Mouse (Mus musculus) embryonic facial prominence, embryonic 14.5 days (tissue): Measurements from ENCODE around the gene Gzme. TPM values are rescaled to one million over a fixed set of nuclear protein-coding genes. Genes with fewer than 3 reads are reported as not detected.
"Not testable (repeated sequence)": the region's sequence is repeated elsewhere in the genome, so short reads cannot be mapped to it uniquely, and the experiment has no call there.

Experiments
- ATAC-seq: fragments of 200-750 bp; cut with Nextera tagmentation; 2 replicates; pipeline ENCODE4 v1.8.0; 2017; ENCODE audit warnings: low read depth, moderate number of reproducible peaks, moderate TSS enrichment
- DNase-seq: peaks from one replicate; pipeline ENCODE4 v3.0.0-alpha.2; 2015; ENCODE audit warnings: low spot score
- H3K27ac ChIP-seq: fragments of 300-500 bp; sonication (generic); replicated peaks from 2 replicates; pipeline ENCODE4 v1.5.1; 2014; ENCODE audit warnings: low read depth, mild to moderate bottlenecking, low read length, moderate library complexity
- H3K27me3 ChIP-seq: fragments of 300-500 bp; sonication (generic); replicated peaks from 2 replicates; pipeline ENCODE4 v1.6.1; 2014; ENCODE audit warnings: low read length; ENCODE audit not compliant: control insufficient read depth, insufficient read depth
- H3K36me3 ChIP-seq: fragments of 300-500 bp; sonication (generic); 2 replicates; pipeline ENCODE4 v1.6.1; 2014; ENCODE audit warnings: low read length, mixed read lengths; ENCODE audit not compliant: control insufficient read depth, insufficient read depth
- H3K4me1 ChIP-seq: fragments of 300-500 bp; sonication (generic); 2 replicates; pipeline ENCODE4 v1.6.1; 2014; ENCODE audit warnings: antibody characterized with exemption, low read length; ENCODE audit not compliant: control insufficient read depth, insufficient read depth
- H3K4me2 ChIP-seq: fragments of 300-500 bp; sonication (generic); 2 replicates; pipeline ENCODE4 v1.6.1; 2014; ENCODE audit warnings: low read depth, mild to moderate bottlenecking, low read length, moderate library complexity, mixed read lengths
- H3K4me3 ChIP-seq: fragments of 300-500 bp; sonication (generic); 2 replicates; pipeline ENCODE4 v1.5.1; 2014; ENCODE audit warnings: low read depth, mild to moderate bottlenecking, low read length
- H3K9ac ChIP-seq: fragments of 300-500 bp; sonication (generic); 2 replicates; pipeline ENCODE4 v1.6.1; 2014; ENCODE audit warnings: low read depth, mild to moderate bottlenecking, low read length, moderate library complexity, mixed read lengths
- H3K9me3 ChIP-seq: fragments of 300-500 bp; sonication (generic); 2 replicates; pipeline ENCODE4 v1.6.1; 2016; ENCODE audit warnings: low read length; ENCODE audit not compliant: control insufficient read depth
- WGBS: fragments of 180-500 bp; shearing (Covaris S2); extraction: QIAGEN DNeasy Blood & Tissue Kit; methylation state at CpG from one replicate; pipeline ENCODE4 v1.1.7; 2014; 5-methylcytosine and 5-hydroxymethylcytosine counted together
- polyA plus RNA-seq: library from polyadenylated mRNA; unstranded; fragments of >200 nt; fragmentation: Nextera tagmentation; extraction: Ambion mirVana; gene quantifications from 2 replicates; pipeline ENCODE4 v1.2.1, GENCODE M21; 2014

Gene Gzme
- 0.24 and 0.45 TPM in 2 replicates for polyA plus RNA-seq

DNA sequence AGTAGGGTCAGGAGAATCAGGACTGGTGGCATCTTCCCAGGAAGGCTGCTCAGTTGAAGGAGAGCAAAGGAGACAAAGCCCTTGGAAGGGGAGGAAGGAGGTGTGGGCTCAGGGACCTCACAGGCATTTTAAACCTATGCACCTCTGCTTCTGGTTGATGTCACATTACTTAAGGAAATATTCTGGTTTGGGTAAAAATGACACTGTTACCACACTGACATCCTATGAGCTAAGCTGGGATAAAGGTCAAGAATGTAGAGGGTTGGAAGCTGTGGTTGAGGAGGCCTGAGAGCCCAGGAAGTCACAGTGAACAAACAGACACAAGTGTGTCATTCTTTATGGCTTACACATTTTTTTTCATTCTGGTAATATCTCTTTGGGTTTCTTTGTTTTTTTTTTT, at the start of gene Gzme:
Gene Gzme, minus strand, starts transcription at position 101 of the 400 bp plus-strand sequence.
- no peak for ATAC-seq
- H3K4me2 ChIP-seq: no peak within 1 kb of the TSS
- H3K9ac ChIP-seq: no peak within 1 kb of the TSS
- H3K9me3 ChIP-seq: no peaks in the 10 kb centered on the region
- no peaks in the 10 kb centered on the region for H3K4me1 ChIP-seq
- H3K4me3 ChIP-seq: no peak within 1 kb of the TSS
- DNase-seq: no peak
- H3K27me3 ChIP-seq: no peaks in the 10 kb centered on the region
- H3K36me3 ChIP-seq: no peaks in the 10 kb centered on the region
- H3K27ac ChIP-seq: no peak within 1 kb of the TSS

DNA sequence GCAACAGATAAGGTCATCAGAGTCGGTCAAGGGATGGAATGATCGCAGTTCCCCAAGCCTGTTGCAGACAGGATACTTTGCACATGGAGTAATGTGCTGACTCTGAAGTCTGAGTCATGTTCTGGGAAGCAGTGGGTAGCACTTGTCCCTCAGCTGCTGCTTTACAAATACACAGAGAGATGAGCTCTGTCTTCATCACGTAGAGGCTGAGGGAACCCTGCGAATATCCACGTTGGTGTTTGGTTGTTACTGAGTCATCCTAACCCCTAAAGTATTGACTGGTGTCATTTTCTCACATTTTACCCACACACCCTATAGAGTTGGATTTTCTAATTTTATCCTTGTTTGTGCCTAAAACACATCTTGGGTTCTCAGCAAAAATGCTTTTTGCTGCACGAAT, 47.6 kb upstream of the Gzme start:
- no peak overlapping the region for H3K27ac ChIP-seq
- H3K4me2 ChIP-seq: no peak overlapping the region
- H3K9ac ChIP-seq: no peak overlapping the region
- H3K36me3 ChIP-seq: no peaks in the 10 kb centered on the region
- no peak overlapping the region for H3K4me3 ChIP-seq
- no peaks in the 10 kb centered on the region for H3K4me1 ChIP-seq
- ATAC-seq (no peak), DNase-seq (no peak)
- no peaks in the 10 kb centered on the region for H3K9me3 ChIP-seq
- WGBS: 75% methylated on average over 6 of the region's 6 CpGs
- no peaks in the 10 kb centered on the region for H3K27me3 ChIP-seq

DNA sequence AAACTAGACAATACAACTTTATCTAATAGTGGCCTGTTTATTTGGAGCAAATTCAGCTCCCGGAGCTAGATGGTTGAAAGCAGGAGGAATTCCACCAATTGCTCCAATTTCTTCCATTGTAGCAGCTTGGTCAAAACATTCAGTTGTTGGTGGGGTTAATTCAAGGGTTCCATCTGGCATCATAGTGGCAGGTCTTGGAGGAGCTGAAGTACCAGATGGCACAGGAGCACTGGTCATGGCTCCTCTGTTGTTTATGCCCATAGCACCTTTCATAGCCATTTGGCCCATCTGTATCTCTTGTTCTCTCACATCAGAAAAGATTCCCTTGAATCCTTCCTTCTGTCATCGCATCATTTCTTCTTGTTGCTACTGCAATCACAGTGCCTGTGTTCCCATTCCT, 41.7 kb upstream of the Gzme start:
- no peak overlapping the region for H3K9ac ChIP-seq
- ATAC-seq: no peak
- no peak overlapping the region for H3K4me3 ChIP-seq
- no peak overlapping the region for H3K27ac ChIP-seq
- WGBS: 90% methylated on average over 2 of the region's 2 CpGs
- H3K4me2 ChIP-seq: no peak overlapping the region
- no peaks in the 10 kb centered on the region for H3K27me3 ChIP-seq
- no peaks in the 10 kb centered on the region for H3K36me3 ChIP-seq
- no peaks in the 10 kb centered on the region for H3K4me1 ChIP-seq
- DNase-seq: no peak
- no peaks in the 10 kb centered on the region for H3K9me3 ChIP-seq

DNA sequence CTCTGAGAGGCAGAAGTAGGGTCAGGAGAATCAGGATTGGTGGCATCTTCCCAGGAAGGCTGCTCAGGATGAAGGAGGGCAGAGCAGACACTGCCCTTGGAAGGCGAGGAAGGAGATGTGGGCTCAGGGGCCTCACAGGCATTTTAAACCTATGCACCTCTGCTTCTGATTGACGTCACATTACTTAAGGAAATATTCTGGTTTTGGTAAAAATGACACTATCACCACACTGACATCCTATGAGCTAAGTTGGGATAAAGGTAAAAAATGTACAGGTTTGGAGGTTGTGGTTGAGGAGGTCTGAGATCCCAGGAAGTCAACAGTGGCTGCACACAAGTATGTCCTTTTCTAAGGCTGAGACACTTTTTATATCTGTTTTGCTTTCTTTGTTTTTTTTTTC, 39.1 kb upstream of the Gzme start, which contains the start of gene Gzmg:
Gene Gzmg, minus strand, starts transcription at position 101 of the 400 bp plus-strand sequence.
- not testable (repeated sequence) for H3K27ac ChIP-seq, H3K9me3 ChIP-seq, DNase-seq, H3K4me1 ChIP-seq, ATAC-seq, H3K4me3 ChIP-seq, H3K4me2 ChIP-seq, H3K27me3 ChIP-seq, H3K36me3 ChIP-seq, H3K9ac ChIP-seq
- 66% methylated on average over 2 of the region's 2 CpGs for WGBS

DNA sequence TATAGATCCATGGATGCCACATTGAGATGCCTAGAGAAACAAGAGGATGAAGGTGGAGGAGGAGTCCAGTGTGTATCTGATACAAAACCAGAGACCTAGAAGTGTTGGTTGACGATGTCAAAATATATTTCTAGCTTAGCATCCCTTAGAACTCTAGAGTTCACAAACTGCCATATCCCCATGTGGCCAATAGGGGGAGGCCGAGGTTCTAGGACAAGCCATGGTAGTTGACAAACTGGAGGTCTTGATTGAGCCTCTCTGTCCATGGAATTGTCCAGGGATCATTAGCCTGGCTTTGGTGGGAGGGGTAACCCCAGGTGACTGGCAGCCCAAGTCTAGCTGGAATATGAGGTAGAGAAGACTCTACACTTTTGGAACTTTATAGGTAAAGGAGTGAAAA, 34.9 kb upstream of the Gzme start:
- no peak overlapping the region for H3K4me2 ChIP-seq
- ATAC-seq: no peak
- H3K4me1 ChIP-seq: no peaks in the 10 kb centered on the region
- H3K36me3 ChIP-seq: no peaks in the 10 kb centered on the region
- no peaks in the 10 kb centered on the region for H3K9me3 ChIP-seq
- 66% methylated on average over 2 of the region's 2 CpGs for WGBS
- H3K27me3 ChIP-seq: no peaks in the 10 kb centered on the region
- DNase-seq: no peak
- no peak overlapping the region for H3K4me3 ChIP-seq
- H3K27ac ChIP-seq: no peak overlapping the region
- no peak overlapping the region for H3K9ac ChIP-seq

DNA sequence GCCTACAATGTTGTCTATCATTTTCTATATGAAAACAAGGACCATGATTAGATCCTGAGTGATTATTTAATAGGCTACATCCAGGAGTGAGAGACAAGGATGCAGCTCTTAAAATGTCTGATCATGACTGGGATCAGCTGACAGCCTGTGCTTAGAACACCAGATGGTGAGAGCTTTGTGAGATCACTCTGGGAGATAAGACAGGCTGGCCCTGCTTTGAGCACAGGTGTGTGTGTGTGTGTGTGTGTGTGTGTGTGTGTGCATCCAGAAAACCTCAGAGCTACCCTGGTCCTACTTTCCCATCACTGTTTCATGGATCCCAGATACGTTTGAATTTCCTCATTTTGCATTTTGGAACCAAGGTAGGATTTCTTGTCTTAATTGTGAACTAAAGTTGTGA, 13.2 kb upstream of the Gzme start:
- DNase-seq, H3K4me2 ChIP-seq, H3K4me3 ChIP-seq, ATAC-seq, H3K9me3 ChIP-seq, H3K9ac ChIP-seq, H3K27me3 ChIP-seq, H3K27ac ChIP-seq, H3K36me3 ChIP-seq, H3K4me1 ChIP-seq: not testable (repeated sequence)
- 81% methylated on average over 1 of the region's 1 CpGs for WGBS

DNA sequence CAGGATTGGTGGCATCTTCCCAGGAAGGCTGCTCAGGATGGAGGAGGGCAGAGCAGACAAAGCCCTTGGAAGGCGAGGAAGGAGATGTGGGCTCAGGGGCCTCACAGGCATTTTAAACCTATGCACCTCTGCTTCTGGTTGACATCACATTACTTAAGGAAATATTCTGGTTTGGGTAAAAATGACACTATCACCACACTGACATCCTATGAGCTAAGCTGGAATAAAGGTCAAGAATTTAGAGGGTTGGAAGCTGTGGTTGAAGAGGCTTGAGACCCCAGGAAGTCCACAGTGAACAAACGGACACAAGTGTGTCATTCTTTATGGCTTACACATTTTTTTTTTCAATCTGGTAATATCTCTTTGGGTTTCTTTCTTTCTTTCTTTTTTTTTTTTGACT, 12.1 kb upstream of the Gzme start, which contains the start of gene Gzmd:
Gene Gzmd, minus strand, starts transcription at position 101 of the 400 bp plus-strand sequence.
- H3K9me3 ChIP-seq, H3K36me3 ChIP-seq, H3K4me1 ChIP-seq, H3K4me2 ChIP-seq, H3K27ac ChIP-seq, ATAC-seq, H3K9ac ChIP-seq, DNase-seq, H3K4me3 ChIP-seq, H3K27me3 ChIP-seq: not testable (repeated sequence)
- WGBS: 75% methylated on average over 2 of the region's 2 CpGs

DNA sequence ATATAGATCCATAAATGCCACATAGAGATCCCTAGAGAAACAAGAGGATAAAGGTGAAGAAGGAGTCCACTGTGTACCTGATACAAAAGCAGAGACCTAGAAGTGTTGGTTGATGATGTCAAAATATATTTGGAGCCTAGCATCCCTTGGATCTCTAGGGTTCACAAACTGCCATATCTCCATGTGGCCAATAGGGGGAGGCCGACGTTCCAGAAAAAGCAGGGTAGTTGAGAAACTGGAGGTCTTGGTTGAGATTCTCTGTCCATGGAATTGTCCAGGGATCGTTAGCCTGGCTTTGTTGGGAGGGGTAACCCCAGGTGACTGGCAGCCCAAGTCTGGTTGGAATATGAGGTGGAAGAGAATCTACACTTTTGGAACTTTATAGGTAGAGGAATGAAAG, 7.9 kb upstream of the Gzme start:
- Histone ChIP-seq H3K4me1 (no peaks in the 10 kb centered on the region), H3K9me3 (no peaks in the 10 kb centered on the region), H3K4me3 (no peak overlapping the region), H3K36me3 (no peaks in the 10 kb centered on the region), H3K27me3 (no peaks in the 10 kb centered on the region), H3K9ac (no peak overlapping the region), H3K4me2 (no peak overlapping the region), H3K27ac (no peak overlapping the region)
- DNase-seq (no peak), ATAC-seq (no peak)
- 56% methylated on average over 3 of the region's 3 CpGs for WGBS

DNA sequence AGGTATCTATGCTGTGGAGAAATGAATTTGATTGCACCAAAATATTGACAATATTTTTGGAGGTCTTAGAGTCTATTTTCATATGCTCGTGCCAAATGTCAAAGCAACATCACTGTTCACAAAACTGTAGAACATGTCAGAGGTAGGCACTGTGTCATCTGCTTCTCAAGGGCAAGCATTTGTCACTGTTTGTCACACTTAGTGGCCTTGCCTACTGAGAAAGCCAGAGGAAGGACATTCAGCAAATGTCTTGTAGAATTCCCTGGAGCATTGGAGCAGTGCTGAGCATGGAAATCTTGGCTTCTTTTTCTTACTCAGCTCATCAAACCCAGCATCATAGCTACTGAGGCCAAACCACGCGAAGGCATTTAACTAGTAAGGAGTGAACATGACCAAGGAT, 3.1 kb upstream of the Gzme start:
- Histone ChIP-seq H3K27me3 (no peaks in the 10 kb centered on the region), H3K36me3 (no peaks in the 10 kb centered on the region), H3K9ac (no peak overlapping the region), H3K4me1 (no peaks in the 10 kb centered on the region), H3K27ac (no peak overlapping the region), H3K4me3 (no peak overlapping the region), H3K9me3 (no peaks in the 10 kb centered on the region), H3K4me2 (no peak overlapping the region)
- no peak for ATAC-seq
- no peak for DNase-seq
- 84% methylated on average over 3 of the region's 3 CpGs for WGBS
